Mouse (Mus musculus) right cerebral cortex, postnatal 4 days (tissue): ENCODE measurements around the gene Bnc2.

Source experiments
- DNase-seq: peaks from one replicate; pipeline ENCODE4 v3.0.0-alpha.2; 2022

Bnc2 gene

DNA sequence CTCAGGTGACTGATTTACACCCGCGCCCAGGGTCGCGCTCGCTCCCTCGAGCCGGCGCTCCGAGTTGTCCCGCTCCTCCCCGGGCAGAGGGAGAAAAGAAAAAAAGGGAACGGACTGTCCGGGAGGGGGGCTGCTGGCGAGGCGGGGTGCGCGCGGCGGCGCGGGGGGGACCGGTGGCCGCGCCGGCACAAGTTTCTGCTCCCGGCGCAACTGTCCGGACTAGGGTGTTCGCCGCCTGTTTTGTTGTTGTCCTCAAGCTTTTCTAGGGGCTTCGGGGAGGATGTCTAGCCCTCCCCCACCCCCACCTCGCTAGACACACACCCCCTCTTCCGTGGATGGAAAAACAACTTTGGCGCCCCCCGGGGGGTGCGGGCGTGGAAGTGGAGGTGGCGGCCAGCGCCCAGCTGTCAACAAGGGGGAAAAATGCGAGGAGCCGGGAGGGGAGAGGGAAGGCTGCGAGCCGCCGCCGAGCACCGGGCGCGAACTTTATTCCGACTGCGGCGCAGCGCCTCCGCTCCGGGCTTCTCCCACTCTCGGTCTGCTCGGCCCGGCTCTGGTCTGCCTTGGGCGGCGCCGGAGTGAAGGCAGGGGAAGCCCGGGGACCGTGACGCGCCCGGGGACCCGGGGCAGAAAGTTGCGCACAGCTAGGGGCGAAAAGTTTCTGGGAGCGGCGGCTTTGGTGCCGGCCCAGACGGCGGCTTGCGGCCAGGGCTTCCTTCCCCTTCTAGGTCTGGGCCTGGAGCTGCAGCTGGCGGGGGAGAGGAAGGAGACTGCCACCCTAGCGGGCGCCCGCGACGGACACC is at the start of gene Bnc2:
Gene Bnc2 (minus strand): TSS at position 105 of the 803 bp plus-strand sequence.
- DNase-seq = peak; percentile 22

GRCm38 (mm10) chr4:84707961-84708360 is 32.9 kb upstream of the Bnc2 start:
- no peak for DNase-seq

DNA sequence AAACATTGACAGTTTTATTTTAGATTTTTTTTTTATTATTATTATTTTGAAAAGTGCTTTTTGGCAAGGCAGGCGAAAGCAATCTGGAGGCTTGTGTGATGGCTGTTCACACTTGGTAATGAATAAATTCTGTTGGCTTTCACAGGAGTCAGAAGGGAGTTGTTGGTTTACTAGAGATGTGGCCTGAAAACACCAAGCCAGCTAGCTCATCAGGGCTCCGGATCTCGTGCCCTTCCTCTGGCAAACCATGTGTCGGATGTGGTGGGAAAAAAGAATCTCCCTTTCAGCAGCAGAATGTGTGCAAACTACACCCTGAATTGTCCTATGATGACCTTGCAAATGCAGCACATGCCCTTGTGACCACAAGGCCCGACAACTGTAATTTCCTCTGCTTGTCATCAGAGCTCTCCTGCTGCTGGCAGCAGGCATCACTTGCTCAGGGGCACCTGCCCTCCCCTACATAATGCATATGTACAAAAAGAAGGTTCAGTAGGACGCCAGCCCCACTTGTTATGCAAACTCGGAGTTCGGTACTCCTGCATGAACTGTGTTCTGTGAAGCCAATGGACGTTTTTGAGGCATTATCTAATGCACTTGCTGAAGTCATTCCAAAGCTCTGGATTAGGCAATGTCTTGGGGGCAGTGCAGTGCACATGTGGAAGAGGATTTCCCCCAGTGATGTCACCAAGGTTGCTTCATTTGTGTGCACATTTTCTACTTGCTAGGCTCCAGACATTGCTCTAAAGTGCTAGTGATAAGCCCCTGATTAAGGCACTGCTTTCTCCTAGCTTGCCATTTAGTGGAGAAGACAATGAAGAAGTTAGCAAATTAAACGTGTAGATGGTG is 10.7 kb upstream of the Bnc2 start:
- no peak for DNase-seq

DNA sequence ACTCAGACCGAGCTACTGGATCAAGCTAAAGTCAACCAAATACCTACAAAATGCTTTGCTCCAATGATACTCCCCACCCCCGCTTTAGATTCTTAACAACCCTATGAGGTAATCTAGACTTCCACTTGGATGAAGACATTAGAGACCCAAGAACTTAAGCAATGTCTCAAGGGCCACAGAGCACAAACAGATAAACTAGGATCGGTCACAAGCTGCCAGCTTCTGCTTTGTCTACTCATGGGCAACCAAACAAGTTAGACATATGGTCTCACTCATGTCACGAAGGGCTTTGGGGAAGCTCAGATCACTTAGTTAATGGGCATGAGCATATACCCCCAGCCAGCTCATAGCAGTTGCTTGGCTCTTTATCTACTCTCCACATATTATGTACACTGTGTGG is 9.9 kb upstream of the Bnc2 start:
- no peak for DNase-seq

- no peak for DNase-seq
These were observed 870 bp upstream of the Bnc2 start for GRCm38 (mm10) chr4:84675974-84676315.

DNA sequence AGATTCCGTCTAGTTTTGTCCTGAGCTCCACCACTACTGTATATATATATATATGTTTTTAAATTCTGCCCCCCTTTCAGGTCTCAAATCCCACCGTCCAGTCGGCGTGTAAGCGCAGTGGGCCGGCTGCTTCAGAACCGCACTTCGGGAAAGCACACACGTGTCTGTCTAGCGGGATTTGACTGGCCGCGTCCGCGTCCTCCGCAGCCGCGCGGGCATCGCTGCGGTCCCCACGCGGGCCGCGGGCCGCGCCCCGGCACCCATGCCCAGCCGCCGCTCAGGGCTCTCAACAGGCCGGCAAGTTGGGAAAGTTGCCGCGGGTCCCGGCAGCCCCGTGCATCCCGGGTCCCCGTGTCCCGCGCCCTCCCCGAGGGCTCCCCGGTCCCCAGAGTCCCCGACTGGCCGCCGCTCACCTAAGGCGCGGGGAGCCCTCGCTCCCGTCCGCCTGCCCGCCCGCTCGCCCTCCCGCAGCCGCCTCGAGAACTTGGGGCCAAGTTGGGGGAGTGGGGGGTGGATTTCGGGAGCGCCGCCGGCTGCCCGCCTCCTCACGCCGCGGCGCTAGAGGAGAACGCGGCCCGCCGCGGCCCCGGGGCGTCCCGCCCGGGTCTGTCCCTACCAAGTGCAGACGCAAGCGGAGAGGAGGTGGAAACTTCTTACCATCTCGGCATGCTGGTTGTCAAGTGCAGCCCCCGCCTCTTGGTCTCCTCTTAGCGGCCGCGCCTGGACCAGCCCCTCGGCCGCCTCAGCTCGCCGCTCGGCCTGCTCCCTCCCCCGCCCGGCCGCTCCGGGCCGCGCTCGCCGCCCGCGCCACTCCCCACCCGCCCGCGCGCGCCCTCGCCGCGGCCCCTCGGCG is 531 bp downstream of the Bnc2 start:
- DNase-seq = peak; percentile 26

GRCm38 (mm10) chr4:84673681-84674307 is 1.3 kb downstream of the Bnc2 start:
- DNase-seq = no peak

DNA sequence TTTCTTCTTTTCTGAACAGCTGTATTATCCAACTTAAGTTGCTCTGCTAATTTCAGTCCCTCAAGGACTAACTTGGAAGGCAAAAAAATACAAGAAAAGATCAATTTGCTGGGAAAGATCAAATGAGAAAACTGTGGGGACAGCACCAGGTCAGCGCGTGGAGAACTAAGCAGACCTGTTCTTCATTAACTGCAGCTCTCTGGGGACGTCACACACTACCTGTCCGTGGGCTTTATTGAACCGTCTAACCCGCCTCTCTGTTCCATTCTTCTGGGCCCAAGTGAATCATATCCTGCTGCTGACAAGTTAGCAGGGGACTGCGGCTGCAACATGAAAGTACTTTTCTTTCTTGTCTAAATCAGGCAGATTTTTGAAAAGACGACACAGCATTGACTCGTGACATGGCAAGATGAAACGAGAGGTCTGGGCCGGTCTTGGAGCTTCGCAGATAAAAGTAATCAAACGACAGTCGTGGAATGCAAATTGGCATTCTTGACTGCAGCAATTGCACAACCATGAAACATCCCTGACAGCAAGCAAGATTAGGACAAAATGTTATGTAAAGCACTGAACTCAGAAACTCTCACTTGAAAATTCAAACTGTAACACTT is 2.8 kb downstream of the Bnc2 start:
- DNase-seq = no peak

- no peak for DNase-seq
These were observed 4.1 kb downstream of the Bnc2 start for GRCm38 (mm10) chr4:84670996-84671395.

DNA sequence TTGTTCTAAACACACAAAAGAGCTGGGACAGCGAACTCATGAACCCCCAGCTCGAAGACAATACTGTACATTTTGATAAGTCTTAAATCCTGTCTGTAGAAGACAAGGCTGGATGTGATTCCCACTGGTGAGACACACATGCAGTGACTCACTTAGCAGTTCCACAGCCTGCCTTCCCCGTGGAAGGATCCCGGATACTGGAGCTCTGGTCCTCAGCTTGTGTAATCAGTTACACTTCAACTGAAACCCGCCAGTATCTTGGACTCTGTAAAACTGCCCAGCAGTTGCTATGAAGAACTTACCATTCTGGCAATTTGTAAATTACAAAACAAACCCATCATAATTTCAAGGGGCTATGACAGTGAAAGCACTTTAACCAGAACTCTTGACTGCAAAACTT is 5.4 kb downstream of the Bnc2 start:
- DNase-seq = no peak

DNA sequence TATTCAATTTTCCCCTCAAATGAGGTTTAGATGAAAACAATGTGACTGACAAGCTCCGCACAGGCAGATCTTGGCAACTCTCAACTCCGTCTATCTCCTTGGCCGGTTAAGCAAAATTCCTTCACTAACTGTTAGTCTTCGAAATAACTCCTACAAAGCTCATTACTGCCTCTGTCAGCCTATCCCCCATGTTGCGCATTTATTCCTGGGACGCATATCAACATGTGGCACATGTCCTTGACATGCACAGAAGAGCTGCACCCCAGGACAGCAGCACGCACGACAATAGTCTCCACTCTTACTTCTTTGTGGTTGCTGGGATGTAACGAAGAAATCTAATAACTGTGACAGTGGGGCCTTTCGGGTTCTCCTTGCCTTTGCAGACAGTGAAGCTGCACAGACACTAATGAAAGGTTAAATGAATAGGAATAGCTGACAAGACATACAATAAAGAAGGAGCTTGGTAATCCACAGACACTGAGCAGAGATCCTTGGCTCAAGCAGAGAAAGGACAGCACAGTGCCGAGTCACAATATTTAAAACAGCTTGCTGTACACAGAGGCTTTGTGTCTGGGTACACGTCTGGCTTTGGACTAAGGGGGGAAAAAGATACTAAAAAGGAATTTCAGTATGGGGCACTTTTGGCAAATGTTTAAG is 6.0 kb downstream of the Bnc2 start:
- DNase-seq = no peak

GRCm38 (mm10) chr4:84668226-84668625 is 6.8 kb downstream of the Bnc2 start:
- DNase-seq = no peak

DNA sequence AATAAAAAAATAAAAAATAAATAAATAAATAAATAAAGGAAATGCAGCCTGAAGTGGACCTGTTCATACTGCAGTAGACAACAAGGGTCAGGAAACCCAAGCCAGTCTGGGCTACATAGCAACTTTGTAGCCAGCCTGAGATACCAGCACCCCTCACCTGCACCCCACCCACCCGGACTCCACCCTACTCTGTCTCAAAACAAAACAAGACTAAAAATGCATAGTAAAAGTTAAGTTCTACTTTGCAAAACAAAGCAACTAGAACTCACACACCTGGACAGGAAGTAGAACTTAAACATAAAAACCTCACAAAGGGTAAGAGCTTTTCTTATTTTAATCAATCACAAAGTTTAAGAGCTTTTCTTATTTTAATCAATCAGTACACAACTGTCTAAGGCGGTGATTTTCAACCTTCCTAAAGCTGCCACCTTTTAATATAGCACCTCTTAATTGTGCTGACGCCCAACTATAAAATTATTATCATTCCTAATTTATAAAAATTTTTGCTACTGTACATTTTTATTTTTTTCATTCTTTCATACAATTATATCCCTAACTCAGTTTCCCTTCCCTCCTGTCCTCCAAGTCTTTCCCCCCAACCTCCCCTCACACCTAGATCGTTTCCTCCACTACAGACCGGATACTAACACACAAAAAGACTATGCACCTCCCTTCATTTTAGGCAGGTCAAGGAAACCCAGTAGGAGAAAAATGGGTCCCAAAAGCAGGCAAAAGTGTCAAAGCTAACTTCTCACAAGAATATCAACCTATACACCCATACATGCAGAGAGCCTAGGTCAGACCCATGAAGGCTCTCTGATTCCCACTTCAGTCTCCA is 12.6 kb downstream of the Bnc2 start:
- DNase-seq = no peak

GRCm38 (mm10) chr4:84661341-84661740 is 13.7 kb downstream of the Bnc2 start:
- no peak for DNase-seq

DNA sequence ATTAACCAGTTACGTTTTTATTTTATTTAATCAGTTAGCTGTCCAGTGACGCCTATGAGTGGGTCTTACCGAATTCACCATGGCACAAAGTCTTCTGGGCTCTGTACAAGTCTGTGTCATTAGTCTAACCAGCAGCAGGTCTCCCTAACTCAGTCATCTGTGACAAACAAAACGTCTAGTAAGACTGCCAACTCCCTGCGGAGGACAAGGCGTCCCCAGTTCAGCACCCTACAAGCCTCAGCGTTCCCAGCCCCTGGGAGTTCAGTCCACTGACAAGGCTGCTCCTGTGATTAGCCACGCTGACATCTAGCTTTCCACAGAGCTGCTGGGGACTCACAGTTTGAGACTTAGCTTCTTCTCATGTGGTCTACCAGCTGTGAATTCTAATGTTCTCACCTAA is 23.3 kb downstream of the Bnc2 start:
- no peak for DNase-seq

DNA sequence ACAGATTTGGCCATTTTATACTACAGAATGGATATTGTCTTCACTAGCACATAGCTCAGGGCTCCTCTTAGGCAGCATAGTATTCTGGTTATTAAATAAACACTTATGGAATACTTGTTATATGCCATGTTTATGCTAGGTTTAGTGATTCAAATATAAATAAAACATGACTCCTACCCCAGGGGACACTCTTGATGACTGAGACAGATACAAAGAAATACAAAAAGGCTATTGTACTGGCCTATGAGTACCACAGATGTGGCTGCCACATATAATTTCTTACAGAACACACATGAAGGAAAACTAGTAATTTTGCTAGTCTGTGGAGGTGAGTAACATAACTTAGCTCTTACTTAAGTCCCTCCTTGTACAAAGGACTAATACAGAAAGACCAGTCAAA is 28.5 kb downstream of the Bnc2 start:
- DNase-seq = no peak

GRCm38 (mm10) chr4:84639166-84639565 is 35.9 kb downstream of the Bnc2 start:
- no peak for DNase-seq

DNA sequence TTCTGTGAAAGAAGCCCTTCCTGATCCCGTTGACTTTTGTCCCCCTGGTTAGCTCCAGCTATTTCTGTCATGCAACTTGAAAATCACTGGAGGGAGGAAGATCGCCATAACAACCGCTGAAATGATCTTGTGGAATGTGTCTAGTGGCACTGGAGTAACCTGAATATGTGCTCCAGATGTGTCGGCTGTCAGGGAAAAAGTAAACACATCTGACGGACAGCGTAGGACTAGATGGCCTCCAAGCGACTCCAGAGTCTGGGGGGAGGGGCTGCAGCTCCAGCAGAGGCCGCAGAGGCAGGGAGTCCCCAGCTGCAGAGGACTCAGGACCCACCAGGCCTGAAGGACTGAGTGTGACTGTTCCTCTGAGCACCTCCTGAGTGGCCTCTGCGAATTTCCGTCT is 37.4 kb downstream of the Bnc2 start:
- DNase-seq = peak; percentile 8

DNA sequence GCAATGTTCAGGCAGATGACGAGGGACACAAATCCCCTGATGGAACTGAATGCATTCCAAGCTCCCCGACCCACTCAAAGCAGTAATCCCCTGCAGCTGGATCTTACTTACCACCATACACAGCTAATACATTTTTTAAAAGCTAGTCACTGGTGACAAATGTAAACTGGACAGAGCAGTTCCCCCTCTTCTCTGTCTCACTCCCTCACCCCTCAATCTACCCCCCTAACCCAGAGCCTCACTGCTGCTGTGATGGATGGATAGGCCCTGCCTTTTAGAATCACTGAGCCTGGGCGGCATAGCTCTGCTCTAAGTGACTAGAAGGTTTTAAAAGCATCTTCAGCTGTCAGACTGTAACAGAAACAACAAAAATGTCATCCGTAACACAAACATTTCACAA is 40.3 kb downstream of the Bnc2 start:
- no peak for DNase-seq

- no peak for DNase-seq
These were observed 41.1 kb downstream of the Bnc2 start for GRCm38 (mm10) chr4:84633991-84634390.
